Mouse (Mus musculus) intestine, embryonic 14.5 days (tissue): ENCODE measurements around the gene D5Ertd579e. TPM values are rescaled to one million over a fixed set of nuclear protein-coding genes. Genes with fewer than 3 reads are reported as not detected.
A peak's percentile ranks its signal among the peaks of the same experiment; 100 is the strongest.

Experiments
- ATAC-seq: fragments of 200-750 bp; cut with Nextera tagmentation; replicated peaks from 2 replicates; pipeline ENCODE4 v1.8.0; 2017; ENCODE audit warnings: low read depth, moderate number of reproducible peaks, moderate TSS enrichment, moderate library complexity; ENCODE audit not compliant: low FRiP score, low TSS enrichment
- DNase-seq: peaks from one replicate; pipeline ENCODE4 v3.0.0-alpha.2; 2018; ENCODE audit warnings: low spot score
- H3K27ac ChIP-seq: fragments of 300-500 bp; sonication (generic); 2 replicates; pipeline ENCODE4 v1.5.1; 2014; ENCODE audit warnings: low read depth, mild to moderate bottlenecking, control low read depth
- H3K27me3 ChIP-seq: fragments of 300-500 bp; sonication (generic); replicated peaks from 2 replicates; pipeline ENCODE4 v1.6.1; 2014; ENCODE audit warnings: low read length, control low read depth; ENCODE audit not compliant: control insufficient read depth, insufficient read depth
- H3K36me3 ChIP-seq: fragments of 300-500 bp; sonication (generic); 2 replicates; pipeline ENCODE4 v1.6.1; 2014; ENCODE audit warnings: low read length, control low read depth; ENCODE audit not compliant: control insufficient read depth, insufficient read depth
- H3K4me1 ChIP-seq: fragments of 300-500 bp; sonication (generic); replicated peaks from 2 replicates; pipeline ENCODE4 v1.6.1; 2014; ENCODE audit warnings: low read length, control low read depth, mixed read lengths; ENCODE audit not compliant: control insufficient read depth, insufficient read depth
- H3K4me2 ChIP-seq: fragments of 300-500 bp; sonication (generic); 2 replicates; pipeline ENCODE4 v1.6.1; 2014; ENCODE audit warnings: low read length
- H3K4me3 ChIP-seq: fragments of 300-500 bp; sonication (generic); 2 replicates; pipeline ENCODE4 v1.5.1; 2014; ENCODE audit warnings: low read depth, low read length, control low read depth, mixed read lengths
- H3K9ac ChIP-seq: fragments of 300-500 bp; sonication (generic); 2 replicates; pipeline ENCODE4 v1.6.1; 2014; ENCODE audit warnings: mild to moderate bottlenecking, low read length
- H3K9me3 ChIP-seq: fragments of 300-500 bp; sonication (generic); 2 replicates; pipeline ENCODE4 v1.6.1; 2016; ENCODE audit warnings: low read length, control low read depth; ENCODE audit not compliant: control insufficient read depth
- whole genome bisulfite sequencing: fragments of 180-500 bp; shearing (Covaris S2); extraction: QIAGEN DNeasy Blood & Tissue Kit; methylation state at CpG from one replicate; pipeline ENCODE4 v1.1.7; 2014; 5-methylcytosine and 5-hydroxymethylcytosine counted together
- polyA plus RNA-seq: library from polyadenylated mRNA; unstranded; fragments of >200 nt; fragmentation: Nextera tagmentation; extraction: Ambion mirVana; gene quantifications from 2 replicates; pipeline ENCODE4 v1.2.1, GENCODE M21; 2014

Gene D5Ertd579e
- polyA plus RNA-seq, 1 experiment from 2014 or later, result 25.8 TPM

DNA sequence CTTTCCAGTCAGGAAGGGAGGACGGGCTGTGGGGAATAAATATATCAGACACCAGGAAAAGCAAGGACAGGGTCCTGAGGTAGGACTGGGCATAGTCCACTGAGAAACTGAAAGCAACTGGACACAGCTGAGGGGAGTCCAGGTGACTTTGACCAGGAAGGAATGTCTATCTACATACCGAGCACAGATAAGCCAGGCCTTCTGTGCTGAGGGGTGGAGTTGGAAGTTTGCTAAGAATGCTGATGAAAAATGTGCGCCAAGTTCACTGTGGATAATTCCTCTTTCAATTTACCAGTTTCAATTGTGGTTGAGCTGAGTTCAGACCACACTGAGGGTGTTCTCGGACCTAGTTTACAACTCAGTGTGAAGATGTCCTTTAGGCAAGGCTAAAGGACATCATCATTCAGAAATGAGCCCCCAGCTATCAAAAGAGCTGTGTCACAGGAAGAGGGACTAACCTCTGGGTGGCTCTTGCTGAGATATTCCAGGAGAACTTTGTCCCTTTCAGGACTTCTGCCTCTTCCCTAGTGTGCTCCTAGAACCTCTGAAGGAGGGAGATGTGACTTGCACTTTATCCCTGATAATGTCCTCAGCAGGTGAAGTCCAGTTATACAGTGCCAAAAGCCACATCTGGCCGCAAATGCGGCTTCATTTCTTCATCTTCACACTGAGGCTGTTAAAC is 5.3 kb upstream of the D5Ertd579e start:
- no peaks in the 10 kb centered on the region for H3K27me3 ChIP-seq
- ATAC-seq (0 out of 2 replicates have a peak, but pooled peaks have one; percentile 21), DNase-seq (no peak)
- H3K9me3 ChIP-seq, result no peaks in the 10 kb centered on the region
- H3K4me1 ChIP-seq, result peaks cover 3% of the 10 kb centered on the region; the same call in 1 of the 2 replicates
- no peaks in the 10 kb centered on the region for H3K36me3 ChIP-seq
- no peak overlapping the region for H3K9ac ChIP-seq
- WGBS, result 63% methylated on average over 6 of the region's 6 CpGs
- H3K4me2 ChIP-seq, result no peak overlapping the region; the same call in 1 of the 2 replicates
- H3K4me3 ChIP-seq, result no peak overlapping the region
- H3K27ac ChIP-seq, result 0 out of 2 replicates have a peak overlapping the region, but pooled peaks have one; percentile 11

DNA sequence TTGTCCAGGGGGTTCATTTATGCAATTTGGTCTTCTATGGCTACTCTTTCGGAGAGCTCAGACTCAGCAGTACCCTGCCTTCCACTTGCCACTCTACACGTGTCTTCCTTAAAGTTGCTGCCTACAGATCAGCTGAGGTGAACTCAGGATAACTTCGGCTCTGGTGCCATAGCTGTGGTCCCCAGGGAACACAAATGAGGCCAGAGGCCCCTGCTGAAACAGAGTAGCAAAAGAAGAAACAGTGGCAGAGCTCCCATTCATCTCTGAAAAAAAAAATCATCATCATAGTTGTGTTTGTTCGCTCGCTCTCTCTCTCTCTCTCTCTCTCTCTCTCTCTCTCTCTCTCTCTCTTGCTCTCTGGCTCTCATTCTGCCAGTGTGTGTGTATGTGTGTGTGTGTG is 2.9 kb upstream of the D5Ertd579e start:
- Histone ChIP-seq H3K4me2 (no peak overlapping the region), H3K36me3 (no peaks in the 10 kb centered on the region), H3K27ac (no peak overlapping the region), H3K4me1 (peaks cover 4% of the 10 kb centered on the region; the same call in 1 of the 2 replicates), H3K27me3 (no peaks in the 10 kb centered on the region), H3K9me3 (no peaks in the 10 kb centered on the region), H3K9ac (no peak overlapping the region), H3K4me3 (no peak overlapping the region)
- no peak for DNase-seq
- ATAC-seq, result no peak
- 55% methylated on average over 5 of the region's 5 CpGs for WGBS

DNA sequence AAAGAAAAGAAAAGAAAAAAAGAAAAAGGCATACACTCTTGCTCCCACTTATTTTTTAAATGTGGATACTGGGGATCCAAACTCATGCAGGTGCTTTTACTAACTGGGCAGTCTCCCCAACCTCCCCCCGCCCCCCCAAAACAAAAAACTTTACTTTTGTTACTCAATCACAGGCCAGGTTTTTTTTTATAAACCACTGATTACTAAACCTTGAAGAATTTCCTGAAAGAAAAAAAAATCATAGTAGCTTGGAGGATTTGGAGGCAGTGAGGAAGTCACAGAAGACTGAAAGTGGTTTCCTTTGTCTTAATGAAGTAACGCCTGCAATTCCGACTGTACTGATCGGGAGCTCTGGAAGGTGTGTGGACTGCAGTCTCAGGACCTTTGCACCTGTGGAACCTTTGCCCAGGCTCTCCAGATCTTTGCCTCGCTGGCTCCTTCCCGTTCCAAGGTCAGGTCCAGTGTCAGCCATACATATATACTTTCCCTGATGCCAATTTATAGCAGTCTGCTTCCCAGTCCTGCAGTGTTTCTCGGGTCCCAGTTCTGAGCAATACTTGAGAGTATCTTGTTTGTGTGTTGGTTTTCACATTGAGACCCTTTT is 2.3 kb upstream of the D5Ertd579e start:
- no peak overlapping the region for H3K4me2 ChIP-seq
- no peak for DNase-seq
- ATAC-seq, result no peak
- H3K36me3 ChIP-seq, result no peaks in the 10 kb centered on the region
- H3K4me1 ChIP-seq, result peaks cover 6% of the 10 kb centered on the region; the same call in 1 of the 2 replicates
- H3K27me3 ChIP-seq, result no peaks in the 10 kb centered on the region
- WGBS, result 70% methylated on average over 7 of the region's 7 CpGs
- no peak overlapping the region for H3K27ac ChIP-seq
- no peak overlapping the region for H3K9ac ChIP-seq
- no peaks in the 10 kb centered on the region for H3K9me3 ChIP-seq
- H3K4me3 ChIP-seq, result no peak overlapping the region

DNA sequence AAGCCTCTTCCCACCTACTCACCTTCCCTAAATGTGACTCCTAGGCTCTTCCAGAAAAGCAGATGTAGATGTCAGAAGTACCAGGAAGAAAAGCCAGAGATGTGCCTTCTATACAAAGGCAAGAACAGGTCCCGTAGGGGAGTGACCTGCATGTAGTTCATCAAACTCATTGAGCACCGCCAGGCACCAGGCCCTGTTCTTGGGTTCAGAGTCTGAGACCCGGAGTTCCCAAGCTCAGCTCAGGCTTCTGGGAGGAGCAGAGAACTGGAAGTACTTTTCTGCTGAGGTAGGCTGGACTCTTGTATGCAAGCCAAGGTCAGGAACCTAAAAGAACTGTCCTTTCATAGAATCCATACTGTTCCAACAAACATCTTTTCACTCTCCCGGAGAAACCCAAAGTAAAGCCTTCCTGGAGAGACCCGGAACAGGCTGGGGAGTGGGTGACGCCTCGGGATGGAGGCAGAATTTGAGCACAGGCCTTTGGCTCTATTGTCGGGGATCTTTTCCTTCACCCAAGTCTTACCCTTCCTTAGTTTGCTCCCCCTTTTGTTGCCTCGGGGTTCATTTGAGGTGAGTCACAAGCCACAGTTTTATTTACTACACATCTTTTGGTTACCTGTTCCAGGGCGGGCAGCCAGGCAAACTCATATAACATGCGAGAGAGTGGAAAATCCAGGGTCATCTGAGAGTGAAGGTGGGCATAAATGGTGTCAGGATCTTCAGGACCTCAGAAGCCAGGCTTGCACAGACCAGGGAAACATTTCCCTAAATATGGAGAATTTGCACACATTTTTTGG is 878 bp upstream of the D5Ertd579e start:
- Histone ChIP-seq H3K27ac (no peak overlapping the region), H3K36me3 (0 out of 2 replicates have a peak, but pooled peaks cover 3% of the 10 kb centered on the region), H3K4me3 (no peak overlapping the region), H3K4me1 (peaks cover 6% of the 10 kb centered on the region; the same call in 1 of the 2 replicates), H3K4me2 (peak overlapping the region; percentile 91), H3K9me3 (no peaks in the 10 kb centered on the region), H3K9ac (no peak overlapping the region), H3K27me3 (no peaks in the 10 kb centered on the region)
- DNase-seq (no peak), ATAC-seq (no peak)
- WGBS, result 77% methylated on average over 11 of the region's 11 CpGs

DNA sequence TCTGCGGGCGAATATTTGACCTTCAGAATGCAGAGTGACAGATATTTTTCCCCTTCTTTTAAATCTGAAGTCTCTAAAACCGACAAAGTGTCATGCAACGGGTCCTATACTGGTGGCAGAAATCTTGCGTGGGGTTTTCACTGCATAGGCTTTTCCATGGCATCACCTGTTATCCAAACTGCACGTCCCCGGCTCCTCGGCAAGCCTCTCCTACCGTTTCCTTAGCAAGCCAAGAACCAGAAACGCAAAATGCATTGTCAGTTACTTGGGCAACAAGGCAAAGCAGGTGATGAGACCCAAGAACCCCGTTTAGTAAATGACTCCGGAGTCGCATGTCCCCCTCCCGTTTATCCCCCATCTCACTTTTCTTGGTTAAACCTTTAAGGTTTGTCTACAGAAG is 819 bp downstream of the D5Ertd579e start:
- H3K9ac ChIP-seq, result peak overlapping the region; percentile 79
- H3K4me2 ChIP-seq, result peak overlapping the region; percentile 63
- peak overlapping the region; percentile 89; the same call in 1 of the 2 replicates for H3K27ac ChIP-seq
- WGBS, result 5% methylated on average over 14 of the region's 14 CpGs
- 0 out of 2 replicates have a peak, but pooled peaks cover 3% of the 10 kb centered on the region for H3K36me3 ChIP-seq
- no peaks in the 10 kb centered on the region for H3K27me3 ChIP-seq
- DNase-seq, result no peak
- peak; percentile 3; the same call in 1 of the 2 replicates for ATAC-seq
- H3K4me3 ChIP-seq, result peak overlapping the region; percentile 83
- H3K9me3 ChIP-seq, result no peaks in the 10 kb centered on the region
- peaks cover 6% of the 10 kb centered on the region; the same call in 1 of the 2 replicates for H3K4me1 ChIP-seq

DNA sequence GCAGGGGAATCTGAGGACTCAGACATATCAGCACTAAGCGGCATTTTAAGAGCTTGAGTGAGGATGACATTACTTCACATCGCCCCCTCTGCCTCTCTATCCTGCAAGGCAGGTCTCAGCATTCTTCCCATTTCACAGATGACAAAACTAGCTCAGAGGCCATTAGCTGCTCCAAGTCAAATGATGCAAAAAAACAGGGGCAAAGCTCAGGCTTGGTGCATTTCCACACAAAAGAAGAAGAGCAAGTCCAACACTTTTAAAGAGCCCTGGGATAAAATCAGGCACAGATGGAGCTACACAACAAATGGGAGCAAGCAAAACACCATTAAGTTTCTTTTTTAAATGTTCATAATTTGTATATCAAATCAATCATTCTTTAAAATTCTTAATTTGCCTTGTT is 2.2 kb downstream of the D5Ertd579e start:
- ATAC-seq (no peak), DNase-seq (no peak)
- Histone ChIP-seq H3K4me3 (no peak overlapping the region), H3K27me3 (no peaks in the 10 kb centered on the region), H3K4me2 (no peak overlapping the region), H3K36me3 (0 out of 2 replicates have a peak, but pooled peaks cover 3% of the 10 kb centered on the region), H3K27ac (no peak overlapping the region), H3K9ac (no peak overlapping the region), H3K9me3 (no peaks in the 10 kb centered on the region), H3K4me1 (peaks cover 6% of the 10 kb centered on the region; the same call in 1 of the 2 replicates)
- 85% methylated on average over 2 of the region's 2 CpGs for WGBS

DNA sequence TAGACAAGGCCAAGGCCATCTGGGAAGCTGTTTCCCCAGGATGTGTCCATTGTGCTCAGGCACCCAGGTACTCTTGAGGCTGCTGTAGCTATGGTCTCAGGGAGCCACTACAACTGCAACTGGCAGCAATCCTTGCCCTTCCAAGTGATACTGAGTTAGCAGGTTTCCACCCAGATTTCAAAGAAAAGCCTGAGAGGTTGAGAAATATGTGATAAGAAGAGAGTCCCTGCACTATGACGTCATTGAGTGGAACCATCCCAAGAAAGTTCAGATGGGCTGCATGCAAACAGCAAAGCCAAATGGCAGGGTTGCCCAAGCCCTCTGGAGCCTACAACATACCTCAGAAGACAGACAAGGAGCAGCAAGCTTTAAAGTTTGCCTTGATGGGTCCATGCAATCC is 4.4 kb downstream of the D5Ertd579e start:
- 71% methylated on average over 1 of the region's 1 CpGs for WGBS
- H3K9me3 ChIP-seq, result no peaks in the 10 kb centered on the region
- H3K36me3 ChIP-seq, result peaks cover 3% of the 10 kb centered on the region; the same call in 1 of the 2 replicates
- ATAC-seq (no peak), DNase-seq (no peak)
- H3K27me3 ChIP-seq, result no peaks in the 10 kb centered on the region
- H3K4me3 ChIP-seq, result no peak overlapping the region
- no peak overlapping the region for H3K4me2 ChIP-seq
- H3K27ac ChIP-seq, result no peak overlapping the region
- no peak overlapping the region for H3K9ac ChIP-seq
- H3K4me1 ChIP-seq, result peaks cover 4% of the 10 kb centered on the region; the same call in 1 of the 2 replicates

DNA sequence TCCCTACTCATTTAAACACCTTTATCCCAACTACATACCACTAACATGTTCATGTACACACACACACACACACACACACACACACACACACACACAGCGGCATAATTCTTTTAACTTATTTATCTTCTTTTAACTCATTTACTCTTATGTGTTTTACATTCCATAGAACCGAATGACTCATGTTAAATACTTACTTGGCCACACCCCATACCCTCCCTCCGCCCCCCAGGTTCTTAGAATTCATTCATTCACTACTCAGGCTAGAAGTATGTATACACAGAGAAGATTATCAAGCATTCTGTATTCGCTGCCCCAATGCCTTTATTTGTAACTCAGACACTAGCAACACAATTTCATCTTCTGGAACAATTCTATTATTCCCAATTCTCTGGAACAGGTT is 10.7 kb downstream of the D5Ertd579e start:
- no peaks in the 10 kb centered on the region for H3K9me3 ChIP-seq
- H3K9ac ChIP-seq, result no peak overlapping the region
- H3K27ac ChIP-seq, result no peak overlapping the region
- H3K4me3 ChIP-seq, result no peak overlapping the region
- ATAC-seq, result no peak
- H3K4me2 ChIP-seq, result no peak overlapping the region
- H3K36me3 ChIP-seq, result no peaks in the 10 kb centered on the region; the same call in 1 of the 2 replicates
- H3K27me3 ChIP-seq, result no peaks in the 10 kb centered on the region
- DNase-seq, result no peak
- H3K4me1 ChIP-seq, result no peaks in the 10 kb centered on the region; the same call in 1 of the 2 replicates
- WGBS, result 84% methylated on average over 4 of the region's 4 CpGs
